Mouse (Mus musculus): Measurements from ENCODE around the gene Hemgn. TPM values are rescaled to one million over a fixed set of nuclear protein-coding genes. Genes with fewer than 3 reads are reported as not detected.

Hemgn gene
- polyA plus RNA-seq, 1 experiment from 2014 or later = 0.42 TPM

GRCm38 (mm10) chr4:46428903-46429499, 15.7 kb upstream of the Hemgn start:
- no peaks in the 10 kb centered on the region for H3K27me3 ChIP-seq (replicated peaks; ENCODE audit: control insufficient read depth, insufficient read depth, low read length)
- WGBS = 62% methylated on average over 10 of the region's 10 CpGs
- H3K27ac ChIP-seq (ENCODE audit: low read depth) = no peak overlapping the region

GRCm38 (mm10) chr4:46422625-46423024, 9.3 kb upstream of the Hemgn start:
- Histone ChIP-seq H3K9me3 (ENCODE audit: control insufficient read depth, low read length) (no peaks in the 10 kb centered on the region), H3K4me3 (ENCODE audit: low read depth, low read length) (no peak overlapping the region), H3K9ac (ENCODE audit: low read length) (no peak overlapping the region), H3K36me3 (ENCODE audit: control insufficient read depth, insufficient read depth, low read length) (no peaks in the 10 kb centered on the region), H3K27me3 (replicated peaks; ENCODE audit: control insufficient read depth, insufficient read depth, low read length) (no peaks in the 10 kb centered on the region), H3K27ac (ENCODE audit: low read depth) (no peak overlapping the region), H3K4me1 (replicated peaks; ENCODE audit: control insufficient read depth, insufficient read depth, low read length) (no peaks in the 10 kb centered on the region), H3K4me2 (ENCODE audit: low read length) (no peak overlapping the region)
- no peak for ATAC-seq (replicated peaks; ENCODE audit: low FRiP score, low TSS enrichment, low read depth)
- no peak for DNase-seq (ENCODE audit: low spot score)
- WGBS = 58% methylated on average over 8 of the region's 8 CpGs

More at GRCm38 (mm10) chr4:46428903-46429499, 15.7 kb upstream of the Hemgn start:
- no peaks in the 10 kb centered on the region for H3K36me3 ChIP-seq (ENCODE audit: control insufficient read depth, insufficient read depth, low read length)
- DNase-seq (ENCODE audit: low spot score) = no peak
- no peaks in the 10 kb centered on the region for H3K4me1 ChIP-seq (replicated peaks; ENCODE audit: control insufficient read depth, insufficient read depth, low read length)
- no peak overlapping the region for H3K4me2 ChIP-seq (ENCODE audit: low read length)
- H3K9me3 ChIP-seq (ENCODE audit: control insufficient read depth, low read length) = no peaks in the 10 kb centered on the region
- ATAC-seq (replicated peaks; ENCODE audit: low FRiP score, low TSS enrichment, low read depth) = no peak
- H3K9ac ChIP-seq (ENCODE audit: low read length) = no peak overlapping the region
- no peak overlapping the region for H3K4me3 ChIP-seq (ENCODE audit: low read depth, low read length)

GRCm38 (mm10) chr4:46418851-46419250, 5.5 kb upstream of the Hemgn start:
- Histone ChIP-seq H3K9ac (ENCODE audit: low read length) (no peak overlapping the region), H3K9me3 (ENCODE audit: control insufficient read depth, low read length) (no peaks in the 10 kb centered on the region), H3K27me3 (replicated peaks; ENCODE audit: control insufficient read depth, insufficient read depth, low read length) (no peaks in the 10 kb centered on the region), H3K4me2 (ENCODE audit: low read length) (no peak overlapping the region), H3K36me3 (ENCODE audit: control insufficient read depth, insufficient read depth, low read length) (no peaks in the 10 kb centered on the region), H3K27ac (ENCODE audit: low read depth) (no peak overlapping the region), H3K4me1 (replicated peaks; ENCODE audit: control insufficient read depth, insufficient read depth, low read length) (no peaks in the 10 kb centered on the region), H3K4me3 (ENCODE audit: low read depth, low read length) (no peak overlapping the region)
- DNase-seq (ENCODE audit: low spot score) (no peak), ATAC-seq (replicated peaks; ENCODE audit: low FRiP score, low TSS enrichment, low read depth) (no peak)
- WGBS = 82% methylated on average over 9 of the region's 9 CpGs

GRCm38 (mm10) chr4:46417491-46417890, 4.2 kb upstream of the Hemgn start:
- Histone ChIP-seq H3K4me3 (ENCODE audit: low read depth, low read length) (no peak overlapping the region), H3K9ac (ENCODE audit: low read length) (no peak overlapping the region), H3K4me2 (ENCODE audit: low read length) (no peak overlapping the region), H3K27ac (ENCODE audit: low read depth) (no peak overlapping the region), H3K9me3 (ENCODE audit: control insufficient read depth, low read length) (no peaks in the 10 kb centered on the region), H3K4me1 (replicated peaks; ENCODE audit: control insufficient read depth, insufficient read depth, low read length) (no peaks in the 10 kb centered on the region), H3K27me3 (replicated peaks; ENCODE audit: control insufficient read depth, insufficient read depth, low read length) (no peaks in the 10 kb centered on the region), H3K36me3 (ENCODE audit: control insufficient read depth, insufficient read depth, low read length) (no peaks in the 10 kb centered on the region)
- ATAC-seq (replicated peaks; ENCODE audit: low FRiP score, low TSS enrichment, low read depth) = no peak
- no peak for DNase-seq (ENCODE audit: low spot score)
- WGBS = 54% methylated on average over 3 of the region's 3 CpGs

GRCm38 (mm10) chr4:46412113-46412512, 1.2 kb downstream of the Hemgn start:
- Histone ChIP-seq H3K27me3 (replicated peaks; ENCODE audit: control insufficient read depth, insufficient read depth, low read length) (no peaks in the 10 kb centered on the region), H3K36me3 (ENCODE audit: control insufficient read depth, insufficient read depth, low read length) (no peaks in the 10 kb centered on the region), H3K4me2 (ENCODE audit: low read length) (no peak overlapping the region), H3K27ac (ENCODE audit: low read depth) (no peak overlapping the region), H3K9ac (ENCODE audit: low read length) (no peak overlapping the region), H3K4me3 (ENCODE audit: low read depth, low read length) (no peak overlapping the region), H3K4me1 (replicated peaks; ENCODE audit: control insufficient read depth, insufficient read depth, low read length) (no peaks in the 10 kb centered on the region), H3K9me3 (ENCODE audit: control insufficient read depth, low read length) (no peaks in the 10 kb centered on the region)
- ATAC-seq (replicated peaks; ENCODE audit: low FRiP score, low TSS enrichment, low read depth) (no peak), DNase-seq (ENCODE audit: low spot score) (no peak)
- 66% methylated on average over 1 of the region's 1 CpGs for WGBS

- Histone ChIP-seq H3K4me1 (replicated peaks; ENCODE audit: control insufficient read depth, insufficient read depth, low read length) (no peaks in the 10 kb centered on the region), H3K27ac (ENCODE audit: low read depth) (no peak overlapping the region), H3K4me2 (ENCODE audit: low read length) (no peak overlapping the region), H3K4me3 (ENCODE audit: low read depth, low read length) (no peak overlapping the region), H3K9ac (ENCODE audit: low read length) (no peak overlapping the region), H3K27me3 (replicated peaks; ENCODE audit: control insufficient read depth, insufficient read depth, low read length) (no peaks in the 10 kb centered on the region), H3K9me3 (ENCODE audit: control insufficient read depth, low read length) (no peaks in the 10 kb centered on the region), H3K36me3 (ENCODE audit: control insufficient read depth, insufficient read depth, low read length) (no peaks in the 10 kb centered on the region)
- DNase-seq (ENCODE audit: low spot score) (no peak), ATAC-seq (replicated peaks; ENCODE audit: low FRiP score, low TSS enrichment, low read depth) (no peak)
- 75% methylated on average over 6 of the region's 6 CpGs for WGBS
These were observed 1.8 kb downstream of the Hemgn start for GRCm38 (mm10) chr4:46411489-46411888.

GRCm38 (mm10) chr4:46410677-46411076, 2.6 kb downstream of the Hemgn start:
- DNase-seq (ENCODE audit: low spot score) = no peak
- Histone ChIP-seq H3K4me2 (ENCODE audit: low read length) (no peak overlapping the region), H3K9me3 (ENCODE audit: control insufficient read depth, low read length) (no peaks in the 10 kb centered on the region), H3K27me3 (replicated peaks; ENCODE audit: control insufficient read depth, insufficient read depth, low read length) (no peaks in the 10 kb centered on the region), H3K4me1 (replicated peaks; ENCODE audit: control insufficient read depth, insufficient read depth, low read length) (no peaks in the 10 kb centered on the region), H3K4me3 (ENCODE audit: low read depth, low read length) (no peak overlapping the region), H3K9ac (ENCODE audit: low read length) (no peak overlapping the region), H3K36me3 (ENCODE audit: control insufficient read depth, insufficient read depth, low read length) (no peaks in the 10 kb centered on the region), H3K27ac (ENCODE audit: low read depth) (no peak overlapping the region)
- ATAC-seq (replicated peaks; ENCODE audit: low FRiP score, low TSS enrichment, low read depth) = no peak
- WGBS = 91% methylated on average over 5 of the region's 5 CpGs

GRCm38 (mm10) chr4:46406966-46407703, 6.2 kb downstream of the Hemgn start:
- no peak overlapping the region for H3K27ac ChIP-seq (ENCODE audit: low read depth)

More at GRCm38 (mm10) chr4:46406966-46407703, 6.2 kb downstream of the Hemgn start:
- Histone ChIP-seq H3K9me3 (ENCODE audit: control insufficient read depth, low read length) (no peaks in the 10 kb centered on the region), H3K4me2 (ENCODE audit: low read length) (no peak overlapping the region), H3K27me3 (replicated peaks; ENCODE audit: control insufficient read depth, insufficient read depth, low read length) (no peaks in the 10 kb centered on the region), H3K9ac (ENCODE audit: low read length) (no peak overlapping the region), H3K4me3 (ENCODE audit: low read depth, low read length) (no peak overlapping the region), H3K4me1 (replicated peaks; ENCODE audit: control insufficient read depth, insufficient read depth, low read length) (no peaks in the 10 kb centered on the region), H3K36me3 (ENCODE audit: control insufficient read depth, insufficient read depth, low read length) (no peaks in the 10 kb centered on the region)
- DNase-seq (ENCODE audit: low spot score) (no peak), ATAC-seq (replicated peaks; ENCODE audit: low FRiP score, low TSS enrichment, low read depth) (no peak)
- 91% methylated on average over 8 of the region's 8 CpGs for WGBS

Measured in intestine, embryonic 14.5 days (tissue).